Mouse (Mus musculus): ENCODE data around the gene Prickle2. TPM values are rescaled to one million over a fixed set of nuclear protein-coding genes. Genes with fewer than 3 reads are reported as not detected.

Gene Prickle2
- polyA plus RNA-seq, 1 experiment: 1.2 TPM

DNA sequence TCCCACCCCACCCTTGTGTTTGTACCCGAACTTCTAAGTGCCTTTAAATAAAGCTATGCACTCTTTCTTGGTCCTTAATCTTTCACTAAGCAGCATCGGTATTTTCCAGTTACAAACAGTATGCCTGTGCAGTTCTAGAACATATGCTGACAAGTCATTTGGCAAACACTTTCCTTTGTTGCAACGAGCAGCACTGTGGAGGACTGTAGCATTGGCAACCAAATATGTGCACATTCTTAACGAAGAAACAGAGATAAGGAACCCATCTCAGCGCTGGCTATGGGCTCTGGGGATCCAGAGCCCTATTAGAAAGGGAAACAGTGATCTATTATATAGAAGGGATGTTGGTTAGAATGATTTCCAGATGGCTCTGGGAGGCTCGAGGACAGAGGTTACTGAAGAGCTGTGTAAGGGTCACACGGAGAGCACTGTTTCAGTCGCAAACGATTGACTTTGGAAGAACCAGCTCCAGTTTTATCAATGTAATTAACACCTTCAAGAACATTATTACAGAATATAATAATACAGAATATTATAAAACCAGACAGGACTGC lies 96.2 kb downstream of the Prickle2 start:
- 55% methylated on average over 9 of the region's 9 CpGs for WGBS
- no peak for DNase-seq (ENCODE audit: low read depth, low spot score)

- WGBS: 62% methylated on average over 3 of the region's 3 CpGs
- DNase-seq (ENCODE audit: low read depth, low spot score): no peak
These were observed 96.9 kb downstream of the Prickle2 start for GRCm38 (mm10) chr6:92609078-92609477.

DNA sequence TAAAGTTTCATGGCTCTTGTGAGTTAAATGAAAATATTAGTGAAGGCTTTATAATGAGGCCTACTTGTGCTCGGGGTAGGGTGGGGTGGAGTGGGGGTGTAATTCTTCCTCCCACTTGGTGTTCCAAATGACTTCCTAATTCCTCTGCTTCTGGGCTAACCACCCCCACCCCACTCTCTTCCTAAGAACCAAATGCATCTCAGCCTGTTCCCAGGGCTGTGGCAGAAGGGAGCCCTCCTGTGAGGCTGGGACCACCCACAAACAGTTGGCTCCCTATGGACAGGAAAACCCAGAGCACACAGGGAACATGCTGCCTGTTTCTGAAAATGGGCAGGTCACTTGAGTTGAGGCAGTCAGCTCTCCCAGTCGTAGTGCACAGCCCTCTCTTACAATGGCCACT lies 100.8 kb downstream of the Prickle2 start:
- no peak for DNase-seq (ENCODE audit: low read depth, low spot score)
- 37% methylated on average over 2 of the region's 2 CpGs for WGBS

DNA sequence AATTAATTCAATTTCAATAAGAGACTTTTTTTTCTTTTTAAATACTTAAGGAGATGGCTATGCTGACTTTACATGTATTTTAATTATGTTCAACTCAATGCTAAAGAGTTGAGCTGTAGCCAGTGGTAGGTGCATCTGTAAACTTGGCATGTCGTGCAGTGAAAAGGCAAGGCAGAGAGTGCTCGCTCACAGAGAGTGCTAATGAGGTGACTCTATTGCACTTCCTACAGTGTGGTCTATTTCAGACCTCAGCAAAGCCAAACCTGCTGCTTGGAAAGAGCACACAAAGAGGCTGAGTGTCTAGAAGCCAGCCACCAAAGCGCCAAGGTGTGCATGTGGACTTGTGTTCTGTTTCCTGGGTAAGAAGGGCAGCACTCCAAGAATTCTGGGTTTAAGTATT lies 109.6 kb downstream of the Prickle2 start:
- WGBS: 81% methylated on average over 3 of the region's 3 CpGs
- no peak for DNase-seq (ENCODE audit: low read depth, low spot score)

GRCm38 (mm10) chr6:92589381-92590065 lies 116.4 kb downstream of the Prickle2 start:
- 50% methylated on average over 5 of the region's 5 CpGs for WGBS
- no peak for DNase-seq (ENCODE audit: low read depth, low spot score)

DNA sequence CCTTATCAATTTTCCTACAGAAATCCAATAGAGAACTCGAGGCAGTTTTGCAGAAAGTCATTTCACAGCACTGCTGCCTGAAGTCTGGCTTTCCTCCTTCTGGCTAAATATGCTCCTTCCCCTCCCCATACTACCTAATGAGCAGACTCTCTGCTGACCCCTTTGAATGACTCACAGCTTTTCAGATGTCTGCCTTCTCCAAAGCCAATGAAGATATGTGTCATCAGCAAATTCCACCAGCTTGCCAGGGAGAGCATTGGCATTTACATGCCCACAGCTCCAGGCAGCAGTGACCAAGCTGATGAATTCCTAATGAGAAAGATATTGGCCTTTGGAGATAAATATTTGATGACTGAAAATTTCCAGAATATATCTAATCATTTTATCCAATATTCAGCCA lies 121.9 kb downstream of the Prickle2 start:
- DNase-seq (ENCODE audit: low read depth, low spot score): no peak
- WGBS: 44% methylated on average over 1 of the region's 1 CpGs

GRCm38 (mm10) chr6:92575227-92575626 lies 130.7 kb downstream of the Prickle2 start:
- no peak for DNase-seq (ENCODE audit: low read depth, low spot score)
- 70% methylated on average over 4 of the region's 4 CpGs for WGBS

- DNase-seq (ENCODE audit: low read depth, low spot score): no peak
- 82% methylated on average over 3 of the region's 3 CpGs for WGBS
These were observed 133.8 kb downstream of the Prickle2 start for GRCm38 (mm10) chr6:92572139-92572538.

GRCm38 (mm10) chr6:92570090-92570489 lies 135.9 kb downstream of the Prickle2 start:
- no peak for DNase-seq (ENCODE audit: low read depth, low spot score)
- 62% methylated on average over 7 of the region's 7 CpGs for WGBS

- no peak for DNase-seq (ENCODE audit: low read depth, low spot score)
- WGBS: 61% methylated on average over 4 of the region's 4 CpGs
These were observed 136.7 kb downstream of the Prickle2 start for GRCm38 (mm10) chr6:92569283-92569682.

DNA sequence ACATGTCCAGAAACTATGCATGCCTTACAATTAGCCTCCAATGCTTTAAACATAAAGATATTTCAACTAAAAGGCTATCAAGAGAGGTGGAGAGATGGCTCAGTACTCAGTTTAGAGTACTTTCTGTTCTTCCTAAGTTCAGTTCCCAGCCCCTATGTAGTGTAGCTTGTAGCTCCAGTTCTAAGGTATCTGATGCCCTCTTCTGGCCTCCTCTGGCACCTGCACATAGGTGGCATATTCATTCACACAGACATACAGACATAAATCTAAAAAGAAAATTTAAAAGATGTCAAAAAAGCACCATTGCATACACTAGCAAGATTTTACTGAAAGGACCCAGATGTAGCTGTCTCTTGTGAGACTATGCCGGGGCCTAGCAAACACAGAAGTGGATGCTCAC lies 146.7 kb downstream of the Prickle2 start:
- WGBS: 95% methylated on average over 1 of the region's 1 CpGs
- DNase-seq (ENCODE audit: low read depth, low spot score): no peak

DNA sequence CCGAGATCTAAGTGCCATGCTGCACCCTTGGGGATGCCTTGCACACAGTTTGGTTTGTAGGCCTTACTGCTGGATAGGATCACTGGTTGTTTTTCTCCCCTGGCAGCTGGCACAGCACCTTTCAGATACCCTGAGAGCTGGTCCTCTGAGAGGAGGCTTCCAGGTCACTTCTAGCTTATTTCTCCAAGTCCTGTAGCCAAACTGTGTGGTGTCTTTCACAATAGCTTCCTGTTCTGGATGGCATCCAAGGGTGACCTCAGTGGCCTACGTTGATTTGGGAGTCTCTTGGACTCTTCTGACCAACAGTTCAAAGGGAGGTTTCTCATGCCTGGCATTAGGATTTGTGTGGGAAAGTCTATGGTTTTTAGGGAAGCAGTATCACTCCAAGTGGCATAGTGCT lies 150.3 kb downstream of the Prickle2 start:
- DNase-seq (ENCODE audit: low read depth, low spot score): no peak
- 42% methylated on average over 2 of the region's 2 CpGs for WGBS

GRCm38 (mm10) chr6:92553086-92553485 lies 152.9 kb downstream of the Prickle2 start:
- WGBS: 68% methylated on average over 4 of the region's 4 CpGs
- no peak for DNase-seq (ENCODE audit: low read depth, low spot score)

GRCm38 (mm10) chr6:92549246-92549645 lies 156.7 kb downstream of the Prickle2 start:
- DNase-seq (ENCODE audit: low read depth, low spot score): no peak
- WGBS: 75% methylated on average over 8 of the region's 8 CpGs

DNA sequence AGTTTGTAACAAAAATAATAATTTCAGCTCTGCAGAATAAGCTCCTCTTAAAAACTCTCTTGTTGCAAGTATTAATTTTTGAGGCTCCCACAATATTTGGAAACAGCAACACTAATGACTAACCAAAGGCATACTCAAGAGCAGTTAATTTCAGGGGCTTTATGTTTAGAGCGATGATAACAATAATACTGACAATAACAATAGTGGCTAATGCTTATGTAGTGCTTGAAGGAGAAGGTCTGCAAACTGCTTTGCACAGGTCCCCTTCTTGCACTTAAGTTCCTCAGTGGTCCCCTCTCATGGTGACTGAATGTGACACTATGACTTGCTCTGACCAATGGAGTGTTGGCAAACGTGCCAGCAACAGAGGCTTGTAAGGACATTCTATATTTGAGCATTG lies 160.8 kb downstream of the Prickle2 start:
- no peak for DNase-seq (ENCODE audit: low read depth, low spot score)
- WGBS: 78% methylated on average over 2 of the region's 2 CpGs

DNA sequence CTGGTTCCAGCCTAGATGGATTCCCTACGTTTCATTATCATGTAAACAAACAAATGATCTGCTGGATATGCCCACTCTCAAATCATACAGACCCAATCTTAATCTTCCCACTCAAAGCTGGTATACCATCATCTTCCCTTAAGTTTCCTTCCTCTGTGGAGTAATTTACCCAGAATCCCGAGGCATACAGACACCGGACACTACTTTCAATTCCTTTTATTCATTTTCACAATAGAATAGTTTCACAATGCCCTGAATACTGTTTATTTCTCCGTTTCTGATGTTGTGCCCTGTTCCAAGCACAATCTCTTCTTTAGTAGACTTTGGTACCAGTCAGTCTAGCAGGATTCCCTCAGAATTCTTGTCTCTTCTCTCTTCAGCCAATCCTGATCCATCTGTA lies 162.1 kb downstream of the Prickle2 start:
- WGBS: 70% methylated on average over 4 of the region's 4 CpGs
- DNase-seq (ENCODE audit: low read depth, low spot score): no peak

GRCm38 (mm10) chr6:92542402-92543101 lies 163.4 kb downstream of the Prickle2 start:
- WGBS: 51% methylated on average over 5 of the region's 5 CpGs
- no peak for DNase-seq (ENCODE audit: low read depth, low spot score)

GRCm38 (mm10) chr6:92534226-92535031 lies 171.5 kb downstream of the Prickle2 start:
- no peak for DNase-seq (ENCODE audit: low read depth, low spot score)
- 10% methylated on average over 11 of the region's 11 CpGs for WGBS

- no peak for DNase-seq (ENCODE audit: low read depth, low spot score)
- WGBS: 41% methylated on average over 8 of the region's 8 CpGs
These were observed 172.5 kb downstream of the Prickle2 start for GRCm38 (mm10) chr6:92533306-92534063.

DNA sequence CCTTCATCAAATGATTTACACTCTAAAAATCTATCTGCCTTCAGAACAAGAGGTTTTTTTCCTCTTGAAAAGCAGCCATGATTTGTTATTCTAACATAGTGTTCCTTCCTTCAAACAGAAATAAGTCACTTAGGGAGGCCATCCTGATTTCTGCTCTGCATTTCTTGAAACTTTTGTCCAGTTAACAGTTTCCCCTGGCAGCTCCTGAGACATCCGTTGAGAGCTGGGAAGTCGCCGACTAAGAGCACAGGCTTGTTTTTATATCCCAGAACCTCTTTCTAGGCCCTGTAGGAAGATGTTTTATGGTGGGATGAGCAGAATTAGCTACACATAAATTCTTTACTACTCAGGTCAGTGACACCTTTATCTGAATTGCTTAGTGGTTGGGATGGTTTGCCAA lies 173.1 kb downstream of the Prickle2 start:
- DNase-seq (ENCODE audit: low read depth, low spot score): no peak
- WGBS: 31% methylated on average over 3 of the region's 3 CpGs
